Mouse (Mus musculus) subcutaneous adipose tissue, adult 2 months (tissue): ENCODE data around the gene Cacnb1. TPM values are rescaled to one million over a fixed set of nuclear protein-coding genes. Genes with fewer than 3 reads are reported as not detected.

Source experiments
- polyA plus RNA-seq: library from polyadenylated mRNA; depleted of rRNA; stranded (reverse); fragments of >200 nt; gene quantifications from 2 replicates; pipeline ENCODE4 v1.2.3, GENCODE M21; 2012; ENCODE audit warnings: low replicate concordance; rRNA removed

The Cacnb1 gene
- 6.9 and 35.2 TPM in 2 replicates for polyA plus RNA-seq

GRCm38 (mm10) chr11:98022555-98023371 lies at the start of gene Cacnb1:
Gene Cacnb1, minus strand, starts transcription at chr11:98023034.

GRCm38 (mm10) chr11:98052989-98053834 lies 30.4 kb upstream of the Cacnb1 start, which contains the start of gene Stac2:
Gene Stac2, minus strand, starts transcription at chr11:98053462.

GRCm38 (mm10) chr11:98026570-98027296 lies 3.9 kb upstream of the Cacnb1 start, which contains the start of gene Rpl19:
Gene Rpl19, plus strand, starts transcription at chr11:98026710.

GRCm38 (mm10) chr11:97995564-97996288 lies 27.1 kb downstream of the Cacnb1 start, which contains the start of gene Arl5c:
Gene Arl5c, minus strand, starts transcription at chr11:97996181.

GRCm38 (mm10) chr11:97985727-97986677 lies 36.8 kb downstream of the Cacnb1 start, which contains the start of gene Plxdc1:
Gene Plxdc1, minus strand, starts transcription at chr11:97986444.

Other genes starting within 250 kb of the Cacnb1 start
- gene 1700001P01Rik, start 247.1 kb downstream of the Cacnb1 start, polyA plus RNA-seq: 0.32 TPM in 1 of 2 replicates, not detected in the other
- 83.7 and 182 TPM in 2 replicates for gene Rpl23, start 240.6 kb downstream of the Cacnb1 start, polyA plus RNA-seq
- gene Lasp1, start 224.0 kb downstream of the Cacnb1 start, polyA plus RNA-seq: 134 and 175 TPM in 2 replicates
- 2.0 and 12.6 TPM in 2 replicates for gene B230217C12Rik, start 182.3 kb downstream of the Cacnb1 start, polyA plus RNA-seq
- gene Fbxo47, start 138.9 kb downstream of the Cacnb1 start, polyA plus RNA-seq: 0.54 and 0.62 TPM in 2 replicates
- 3.9 and 8.7 TPM in 2 replicates for gene Plxdc1, start 36.6 kb downstream of the Cacnb1 start, polyA plus RNA-seq
- 2.8 and 5.9 TPM in 2 replicates for gene Arl5c, start 26.9 kb downstream of the Cacnb1 start, polyA plus RNA-seq
- gene Rpl19, start 3.7 kb upstream of the Cacnb1 start, polyA plus RNA-seq: 558 and 1,241 TPM in 2 replicates
- 1.2 and 3.1 TPM in 2 replicates for gene Stac2, start 30.4 kb upstream of the Cacnb1 start, polyA plus RNA-seq
- gene Fbxl20, start 127.4 kb upstream of the Cacnb1 start, polyA plus RNA-seq: 25.0 and 26.4 TPM in 2 replicates
- 14.6 and 19.2 TPM in 2 replicates for gene Med1, start 170.3 kb upstream of the Cacnb1 start, polyA plus RNA-seq
- 12.8 and 19.3 TPM in 2 replicates for gene Cdk12, start 180.0 kb upstream of the Cacnb1 start, polyA plus RNA-seq